Mouse (Mus musculus) left cerebral cortex, adult 8-10 months (tissue): ENCODE measurements around the gene Tbc1d8. TPM values are rescaled to one million over a fixed set of nuclear protein-coding genes. Genes with fewer than 3 reads are reported as not detected.

Source experiments
- total RNA-seq, 4 experiments: library from RNA; stranded (reverse); gene quantifications; 2 replicates each; pipeline ENCODE4 v1.2.4; 2022

Tbc1d8 gene
- total RNA-seq, 4 experiments from 2014 or later: 28.5 to 32.2 (median 29.6) TPM

Other genes starting within 250 kb of the Tbc1d8 start
- 100 to 1,000 TPM; 546 to 598 (median 563) TPM for gene Rpl31, start 110.9 kb downstream of the Tbc1d8 start, total RNA-seq
- gene Cnot11, start 56.2 kb upstream of the Tbc1d8 start, total RNA-seq: 10 to 100 TPM; 23.5 to 28.0 (median 25.1) TPM
- gene Rnf149, start 98.7 kb upstream of the Tbc1d8 start, total RNA-seq: 10 to 100 TPM; 27.0 to 37.2 (median 30.8) TPM
- 10 to 100 TPM; 74.3 to 92.0 (median 82.8) TPM for gene Creg2, start 172.7 kb upstream of the Tbc1d8 start, total RNA-seq
- gene Rfx8, start 242.2 kb upstream of the Tbc1d8 start, total RNA-seq: under 1 TPM in 2 of 4 experiments, not detected in 2; 0.17 to 0.32 TPM